Mouse (Mus musculus): Measurements from ENCODE around the gene Erv3. TPM values are rescaled to one million over a fixed set of nuclear protein-coding genes. Genes with fewer than 3 reads are reported as not detected.

Erv3 gene
- not detected in 2 replicates for polyA plus RNA-seq (2015; fragmentation: Nextera tagmentation; extraction: Ambion mirVana)

- 80% methylated on average over 5 of the region's 5 CpGs for WGBS
- H3K27ac ChIP-seq = no peak within 1 kb of the TSS
- no peak for ATAC-seq (ENCODE audit: insufficient number of reproducible peaks, low FRiP score, low TSS enrichment, low read depth)
- no peaks in the 10 kb centered on the region for H3K9me3 ChIP-seq
- H3K4me2 ChIP-seq = no peak within 1 kb of the TSS
- no peak within 1 kb of the TSS for H3K4me3 ChIP-seq
- H3K9ac ChIP-seq = no peak within 1 kb of the TSS
- H3K27me3 ChIP-seq = no peaks in the 10 kb centered on the region
- no peaks in the 10 kb centered on the region for H3K4me1 ChIP-seq
- H3K36me3 ChIP-seq = no peaks in the 10 kb centered on the region
These were observed at the start of gene Erv3 for GRCm38 (mm10) chr2:131859721-131860120. Gene Erv3, minus strand, starts transcription at chr2:131859747.

GRCm38 (mm10) chr2:131908906-131909305 is 49.4 kb upstream of the Erv3 start:
- H3K9me3 ChIP-seq = no peaks in the 10 kb centered on the region
- H3K4me2 ChIP-seq = peak overlapping the region; percentile 82; the same call in 1 of the 2 replicates
- H3K27ac ChIP-seq = no peak overlapping the region
- H3K36me3 ChIP-seq = no peaks in the 10 kb centered on the region
- H3K4me3 ChIP-seq = no peak overlapping the region
- no peak overlapping the region for H3K9ac ChIP-seq
- 76% methylated on average over 1 of the region's 1 CpGs for WGBS
- no peaks in the 10 kb centered on the region for H3K27me3 ChIP-seq
- 0 out of 2 replicates have a peak, but pooled peaks cover 4% of the 10 kb centered on the region for H3K4me1 ChIP-seq
- no peak for ATAC-seq (ENCODE audit: insufficient number of reproducible peaks, low FRiP score, low TSS enrichment, low read depth)

- no peaks in the 10 kb centered on the region for H3K36me3 ChIP-seq
- H3K4me1 ChIP-seq = 0 out of 2 replicates have a peak, but pooled peaks cover 4% of the 10 kb centered on the region
- ATAC-seq (ENCODE audit: insufficient number of reproducible peaks, low FRiP score, low TSS enrichment, low read depth) = no peak
- no peak overlapping the region for H3K4me3 ChIP-seq
- 95% methylated on average over 7 of the region's 7 CpGs for WGBS
- H3K27me3 ChIP-seq = no peaks in the 10 kb centered on the region
- H3K9me3 ChIP-seq = no peaks in the 10 kb centered on the region
- H3K9ac ChIP-seq = no peak overlapping the region
- no peak overlapping the region for H3K4me2 ChIP-seq
- no peak overlapping the region for H3K27ac ChIP-seq
These were observed 48.9 kb upstream of the Erv3 start for GRCm38 (mm10) chr2:131908351-131908861.

GRCm38 (mm10) chr2:131907311-131907710 is 47.8 kb upstream of the Erv3 start:
- ATAC-seq (ENCODE audit: insufficient number of reproducible peaks, low FRiP score, low TSS enrichment, low read depth) = no peak
- Histone ChIP-seq H3K4me3 (no peak overlapping the region), H3K9ac (no peak overlapping the region), H3K27ac (no peak overlapping the region), H3K27me3 (no peaks in the 10 kb centered on the region), H3K36me3 (no peaks in the 10 kb centered on the region), H3K9me3 (no peaks in the 10 kb centered on the region), H3K4me2 (no peak overlapping the region), H3K4me1 (peaks cover 9% of the 10 kb centered on the region; the same call in 1 of the 2 replicates)
- 71% methylated on average over 5 of the region's 5 CpGs for WGBS

GRCm38 (mm10) chr2:131906846-131907245 is 47.3 kb upstream of the Erv3 start:
- whole genome bisulfite sequencing = 78% methylated on average over 1 of the region's 1 CpGs

GRCm38 (mm10) chr2:131906266-131906665 is 46.7 kb upstream of the Erv3 start:
- Histone ChIP-seq H3K27me3 (no peaks in the 10 kb centered on the region), H3K9ac (no peak overlapping the region), H3K4me2 (no peak overlapping the region), H3K27ac (no peak overlapping the region), H3K9me3 (no peaks in the 10 kb centered on the region), H3K36me3 (no peaks in the 10 kb centered on the region), H3K4me1 (peaks cover 9% of the 10 kb centered on the region; the same call in 1 of the 2 replicates), H3K4me3 (no peak overlapping the region)
- no peak for ATAC-seq (ENCODE audit: insufficient number of reproducible peaks, low FRiP score, low TSS enrichment, low read depth)
- 67% methylated on average over 3 of the region's 3 CpGs for WGBS

More at GRCm38 (mm10) chr2:131906846-131907245, 47.3 kb upstream of the Erv3 start:
- no peaks in the 10 kb centered on the region for H3K27me3 ChIP-seq
- no peak overlapping the region for H3K4me3 ChIP-seq
- ATAC-seq (ENCODE audit: insufficient number of reproducible peaks, low FRiP score, low TSS enrichment, low read depth) = no peak
- H3K9ac ChIP-seq = no peak overlapping the region
- H3K36me3 ChIP-seq = no peaks in the 10 kb centered on the region
- no peak overlapping the region for H3K4me2 ChIP-seq
- no peaks in the 10 kb centered on the region for H3K9me3 ChIP-seq
- peaks cover 9% of the 10 kb centered on the region; the same call in 1 of the 2 replicates for H3K4me1 ChIP-seq
- no peak overlapping the region for H3K27ac ChIP-seq

GRCm38 (mm10) chr2:131905776-131906175 is 46.2 kb upstream of the Erv3 start:
- Histone ChIP-seq H3K27ac (no peak overlapping the region), H3K4me3 (no peak overlapping the region), H3K36me3 (no peaks in the 10 kb centered on the region), H3K4me2 (no peak overlapping the region), H3K4me1 (peaks cover 9% of the 10 kb centered on the region; the same call in 1 of the 2 replicates), H3K27me3 (no peaks in the 10 kb centered on the region), H3K9me3 (no peaks in the 10 kb centered on the region), H3K9ac (no peak overlapping the region)
- 34% methylated on average over 6 of the region's 6 CpGs for WGBS
- no peak for ATAC-seq (ENCODE audit: insufficient number of reproducible peaks, low FRiP score, low TSS enrichment, low read depth)

GRCm38 (mm10) chr2:131905025-131905424 is 45.5 kb upstream of the Erv3 start:
- Histone ChIP-seq H3K4me3 (no peak overlapping the region), H3K36me3 (no peaks in the 10 kb centered on the region), H3K9me3 (no peaks in the 10 kb centered on the region), H3K4me1 (peaks cover 9% of the 10 kb centered on the region; the same call in 1 of the 2 replicates), H3K27ac (no peak overlapping the region), H3K27me3 (no peaks in the 10 kb centered on the region), H3K4me2 (no peak overlapping the region), H3K9ac (no peak overlapping the region)
- no peak for ATAC-seq (ENCODE audit: insufficient number of reproducible peaks, low FRiP score, low TSS enrichment, low read depth)
- 68% methylated on average over 5 of the region's 5 CpGs for WGBS

GRCm38 (mm10) chr2:131902867-131903266 is 43.3 kb upstream of the Erv3 start:
- no peak overlapping the region for H3K9ac ChIP-seq
- H3K4me2 ChIP-seq = no peak overlapping the region
- H3K4me1 ChIP-seq = peaks cover 4% of the 10 kb centered on the region; the same call in 1 of the 2 replicates
- no peak overlapping the region for H3K4me3 ChIP-seq
- H3K36me3 ChIP-seq = no peaks in the 10 kb centered on the region
- no peaks in the 10 kb centered on the region for H3K27me3 ChIP-seq
- H3K9me3 ChIP-seq = no peaks in the 10 kb centered on the region
- 27% methylated on average over 8 of the region's 8 CpGs for WGBS
- H3K27ac ChIP-seq = no peak overlapping the region
- ATAC-seq (ENCODE audit: insufficient number of reproducible peaks, low FRiP score, low TSS enrichment, low read depth) = no peak

- H3K4me3 ChIP-seq = no peak overlapping the region
- no peaks in the 10 kb centered on the region for H3K27me3 ChIP-seq
- WGBS = 25% methylated on average over 1 of the region's 3 CpGs
- no peak for ATAC-seq (ENCODE audit: insufficient number of reproducible peaks, low FRiP score, low TSS enrichment, low read depth)
- H3K36me3 ChIP-seq = no peaks in the 10 kb centered on the region
- H3K27ac ChIP-seq = no peak overlapping the region
- no peak overlapping the region for H3K4me2 ChIP-seq
- H3K4me1 ChIP-seq = peaks cover 4% of the 10 kb centered on the region; the same call in 1 of the 2 replicates
- no peaks in the 10 kb centered on the region for H3K9me3 ChIP-seq
- no peak overlapping the region for H3K9ac ChIP-seq
These were observed 42.9 kb upstream of the Erv3 start for GRCm38 (mm10) chr2:131902423-131902822.

GRCm38 (mm10) chr2:131897336-131898109 is 38.0 kb upstream of the Erv3 start:
- no peak overlapping the region for H3K4me3 ChIP-seq
- no peaks in the 10 kb centered on the region for H3K4me1 ChIP-seq
- 86% methylated on average over 12 of the region's 12 CpGs for WGBS
- no peak overlapping the region for H3K27ac ChIP-seq
- H3K9me3 ChIP-seq = no peaks in the 10 kb centered on the region
- no peaks in the 10 kb centered on the region for H3K27me3 ChIP-seq
- no peak overlapping the region for H3K9ac ChIP-seq
- H3K4me2 ChIP-seq = no peak overlapping the region
- ATAC-seq (ENCODE audit: insufficient number of reproducible peaks, low FRiP score, low TSS enrichment, low read depth) = no peak
- H3K36me3 ChIP-seq = no peaks in the 10 kb centered on the region

- H3K27me3 ChIP-seq = no peaks in the 10 kb centered on the region
- no peak overlapping the region for H3K4me3 ChIP-seq
- no peak for ATAC-seq (ENCODE audit: insufficient number of reproducible peaks, low FRiP score, low TSS enrichment, low read depth)
- no peak overlapping the region for H3K9ac ChIP-seq
- H3K4me1 ChIP-seq = no peaks in the 10 kb centered on the region
- H3K9me3 ChIP-seq = no peaks in the 10 kb centered on the region
- WGBS = 83% methylated on average over 4 of the region's 4 CpGs
- no peak overlapping the region for H3K27ac ChIP-seq
- H3K4me2 ChIP-seq = no peak overlapping the region
- H3K36me3 ChIP-seq = no peaks in the 10 kb centered on the region
These were observed 36.5 kb upstream of the Erv3 start for GRCm38 (mm10) chr2:131896011-131896410.
